Mouse (Mus musculus): ENCODE measurements around the gene Clint1.

- no peak for TF ChIP-seq TAL1 (IDR thresholded peaks at IDR 0.05; ENCODE audit: low read length)
- no peak for TF ChIP-seq GATA1 (IDR thresholded peaks at IDR 0.05; ENCODE audit: low read length)
Measured at GRCm38 (mm10) chr11:45918836-45919235, 67.0 kb downstream of the Clint1 start.

Data from erythroblast, embryonic 14.5 days (primary cell).